Mouse (Mus musculus) CD4-positive, CD25-positive, alpha-beta regulatory T cell (primary cell): ENCODE measurements around the gene Gm3460. TPM values are rescaled to one million over a fixed set of nuclear protein-coding genes. Genes with fewer than 3 reads are reported as not detected.

Experiments
- polyA plus RNA-seq: library from polyadenylated mRNA; unstranded; fragments of 100-300 nt; shearing (Covaris generic); gene quantifications from one replicate; pipeline ENCODE4 v1.2.1, GENCODE M21; 2017

The Gm3460 gene
- polyA plus RNA-seq: not detected

GRCm38 (mm10) chr14:6622318-6622717, at the start of gene Gm3460:
Gene Gm3460, minus strand, starts transcription at chr14:6622418.

DNA sequence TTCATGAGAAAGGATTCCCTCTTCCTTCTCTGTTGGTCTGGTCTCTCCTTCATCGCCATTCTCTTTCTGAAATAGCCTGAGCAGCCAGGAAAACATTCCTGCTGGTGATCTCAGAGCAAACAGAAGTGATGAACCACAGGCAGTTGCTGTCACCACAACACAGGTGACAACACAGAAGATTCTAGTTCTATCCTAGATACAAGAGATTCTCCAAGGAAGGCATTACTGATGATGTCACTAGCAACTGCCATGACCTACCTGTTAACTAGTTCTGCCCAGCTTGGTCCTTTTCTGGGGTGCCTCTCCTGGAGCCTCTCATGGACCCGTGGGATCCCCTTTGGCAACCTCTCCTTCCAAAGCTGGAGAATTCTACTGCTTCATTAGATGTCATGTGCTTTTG, 31.7 kb downstream of the Gm3460 start, which contains the start of gene Gm3629:
Gene Gm3629 (minus strand): TSS at position 101 of the 400 bp plus-strand sequence.

Other genes with a start within 250 kb of the Gm3460 start
- not detected for gene Gm16440, start 232.1 kb downstream of the Gm3460 start, polyA plus RNA-seq
- 0.79 TPM for gene Gm3591, start 209.9 kb downstream of the Gm3460 start, polyA plus RNA-seq
- gene Gm3594, start 177.8 kb downstream of the Gm3460 start, polyA plus RNA-seq: not detected
- not detected for gene Gm8356, start 85.1 kb downstream of the Gm3460 start, polyA plus RNA-seq
- not detected for gene Gm3629, start 31.8 kb downstream of the Gm3460 start, polyA plus RNA-seq
- not detected for gene Gm10251, start 61.8 kb upstream of the Gm3460 start, polyA plus RNA-seq
- not detected for gene Gm8050, start 97.8 kb upstream of the Gm3460 start, polyA plus RNA-seq
- gene Gm3636, start 119.9 kb upstream of the Gm3460 start, polyA plus RNA-seq: 12.7 TPM
- gene Gm8362, start 152.0 kb upstream of the Gm3460 start, polyA plus RNA-seq: not detected
- not detected for gene Gm3642, start 217.9 kb upstream of the Gm3460 start, polyA plus RNA-seq